Mouse (Mus musculus) mature B cell (primary cell): ENCODE measurements around the gene Msmp.

Experiments
- in situ Hi-C: fragments of 300-500 bp; cut with MboI; formaldehyde crosslinking; loops from 2 replicates; pipeline ENCODE4 v1.14.3; 2019

Msmp gene

GRCm38 (mm10) chr4:43593453-43593852 lies 9.2 kb upstream of the Msmp start:
- in situ Hi-C loops = no loop called here

GRCm38 (mm10) chr4:43591961-43592360 lies 7.7 kb upstream of the Msmp start:
- in situ Hi-C loops = no loop called here

GRCm38 (mm10) chr4:43591543-43591942 lies 7.2 kb upstream of the Msmp start:
- in situ Hi-C loops = no loop called here

GRCm38 (mm10) chr4:43587681-43588080 lies 3.4 kb upstream of the Msmp start:
- in situ Hi-C loops = no loop called here

GRCm38 (mm10) chr4:43586411-43586810 lies 2.1 kb upstream of the Msmp start:
- in situ Hi-C loops = no loop called here

GRCm38 (mm10) chr4:43585682-43586081 lies 1.4 kb upstream of the Msmp start:
- in situ Hi-C loops = no loop called here

GRCm38 (mm10) chr4:43583421-43583820 lies 873 bp downstream of the Msmp start:
- in situ Hi-C loops = no loop called here

GRCm38 (mm10) chr4:43582241-43582640 lies 2.1 kb downstream of the Msmp start:
- in situ Hi-C loops = no loop called here

- in situ Hi-C loops = no loop called here
Observed at GRCm38 (mm10) chr4:43581381-43581780, 2.9 kb downstream of the Msmp start.

GRCm38 (mm10) chr4:43580721-43581120 lies 3.6 kb downstream of the Msmp start:
- in situ Hi-C loops = no loop called here

GRCm38 (mm10) chr4:43579731-43580130 lies 4.6 kb downstream of the Msmp start:
- in situ Hi-C loops = no loop called here

GRCm38 (mm10) chr4:43579256-43579655 lies 5.0 kb downstream of the Msmp start:
- in situ Hi-C loops = no loop called here

- in situ Hi-C loops = no loop called here
Observed at GRCm38 (mm10) chr4:43578376-43579204, 5.7 kb downstream of the Msmp start, which contains the start of the genes Rgp1 and Gba2. Rgp1 (plus strand) TSS chr4:43578715. Gba2 (minus strand) TSS chr4:43578873.

- in situ Hi-C loops = no loop called here
Observed at GRCm38 (mm10) chr4:43577237-43577881, 6.9 kb downstream of the Msmp start.

- in situ Hi-C loops = no loop called here
Observed at GRCm38 (mm10) chr4:43575356-43575755, 8.9 kb downstream of the Msmp start.

- in situ Hi-C loops = loop anchor here (25.0 kb wide), 1 partner anchor 136 kb away; the partner anchor contains the start of genes Fam166b and Tesk1
Observed at GRCm38 (mm10) chr4:43573561-43573960, 10.7 kb downstream of the Msmp start.

GRCm38 (mm10) chr4:43571395-43572045 lies 12.8 kb downstream of the Msmp start:
- in situ Hi-C loops = loop anchor here (25.0 kb wide), 1 partner anchor 134 kb away; the partner anchor contains the start of genes Fam166b and Tesk1

GRCm38 (mm10) chr4:43567140-43567539 lies 17.2 kb downstream of the Msmp start:
- in situ Hi-C loops = loop anchor here (25.0 kb wide), 1 partner anchor 130 kb away; the partner anchor contains the start of genes Fam166b and Tesk1

- in situ Hi-C loops = loop anchor here (25.0 kb wide), 1 partner anchor 127 kb away; the partner anchor contains the start of genes Fam166b and Tesk1
Observed at GRCm38 (mm10) chr4:43564231-43564630, 20.1 kb downstream of the Msmp start.

GRCm38 (mm10) chr4:43563601-43563875 lies 20.8 kb downstream of the Msmp start:
- in situ Hi-C loops = loop anchor here (25.0 kb wide), 1 partner anchor 126 kb away; the partner anchor contains the start of genes Fam166b and Tesk1

- in situ Hi-C loops = loop anchor here (25.0 kb wide), 1 partner anchor 126 kb away; the partner anchor contains the start of genes Fam166b and Tesk1
Observed at GRCm38 (mm10) chr4:43562769-43563600, 21.3 kb downstream of the Msmp start.
